Mouse (Mus musculus): ENCODE measurements around the gene Tns3.
A peak's percentile ranks its signal among the peaks of the same experiment; 100 is the strongest.

The Tns3 gene

GRCm38 (mm10) chr11:8664393-8664743 is at the start of gene Tns3:
TSS of gene Tns3 (minus strand) at chr11:8664535.
- DNase-seq (ENCODE audit: extremely low read depth, low read depth, low spot score), result no peak

- peak; percentile 52 for DNase-seq (ENCODE audit: extremely low read depth, low read depth, low spot score)
Observed at GRCm38 (mm10) chr11:8706246-8707041, 42.1 kb upstream of the Tns3 start.

- DNase-seq (ENCODE audit: extremely low read depth, low read depth, low spot score), result no peak
Observed at GRCm38 (mm10) chr11:8705156-8705555, 40.8 kb upstream of the Tns3 start.

GRCm38 (mm10) chr11:8703876-8704275 is 39.5 kb upstream of the Tns3 start:
- DNase-seq (ENCODE audit: extremely low read depth, low read depth, low spot score), result no peak

- no peak for DNase-seq (ENCODE audit: extremely low read depth, low read depth, low spot score)
Observed at GRCm38 (mm10) chr11:8702532-8702886, 38.2 kb upstream of the Tns3 start.

GRCm38 (mm10) chr11:8701845-8702531 is 37.7 kb upstream of the Tns3 start:
- DNase-seq (ENCODE audit: extremely low read depth, low read depth, low spot score), result no peak

- no peak for DNase-seq (ENCODE audit: extremely low read depth, low read depth, low spot score)
Observed at GRCm38 (mm10) chr11:8701400-8701799, 37.1 kb upstream of the Tns3 start.

GRCm38 (mm10) chr11:8700641-8701221 is 36.4 kb upstream of the Tns3 start:
- DNase-seq (ENCODE audit: extremely low read depth, low read depth, low spot score), result no peak

GRCm38 (mm10) chr11:8699777-8700176 is 35.4 kb upstream of the Tns3 start:
- no peak for DNase-seq (ENCODE audit: extremely low read depth, low read depth, low spot score)

- no peak for DNase-seq (ENCODE audit: extremely low read depth, low read depth, low spot score)
Observed at GRCm38 (mm10) chr11:8697670-8698069, 33.3 kb upstream of the Tns3 start.

GRCm38 (mm10) chr11:8694096-8694495 is 29.8 kb upstream of the Tns3 start:
- DNase-seq (ENCODE audit: extremely low read depth, low read depth, low spot score), result no peak

GRCm38 (mm10) chr11:8692536-8693471 is 28.5 kb upstream of the Tns3 start:
- no peak for DNase-seq (ENCODE audit: extremely low read depth, low read depth, low spot score)

GRCm38 (mm10) chr11:8692162-8692535 is 27.8 kb upstream of the Tns3 start:
- no peak for DNase-seq (ENCODE audit: extremely low read depth, low read depth, low spot score)

- no peak for DNase-seq (ENCODE audit: extremely low read depth, low read depth, low spot score)
Observed at GRCm38 (mm10) chr11:8691605-8692004, 27.3 kb upstream of the Tns3 start.

GRCm38 (mm10) chr11:8690633-8691032 is 26.3 kb upstream of the Tns3 start:
- no peak for DNase-seq (ENCODE audit: extremely low read depth, low read depth, low spot score)

GRCm38 (mm10) chr11:8689515-8689914 is 25.2 kb upstream of the Tns3 start:
- DNase-seq (ENCODE audit: extremely low read depth, low read depth, low spot score), result no peak

- DNase-seq (ENCODE audit: extremely low read depth, low read depth, low spot score), result no peak
Observed at GRCm38 (mm10) chr11:8688907-8689306, 24.6 kb upstream of the Tns3 start.

GRCm38 (mm10) chr11:8686501-8686900 is 22.2 kb upstream of the Tns3 start:
- DNase-seq (ENCODE audit: extremely low read depth, low read depth, low spot score), result no peak

- no peak for DNase-seq (ENCODE audit: extremely low read depth, low read depth, low spot score)
Observed at GRCm38 (mm10) chr11:8686061-8686460, 21.7 kb upstream of the Tns3 start.

- DNase-seq (ENCODE audit: extremely low read depth, low read depth, low spot score), result no peak
Observed at GRCm38 (mm10) chr11:8685195-8685594, 20.9 kb upstream of the Tns3 start.

- DNase-seq (ENCODE audit: extremely low read depth, low read depth, low spot score), result no peak
Observed at GRCm38 (mm10) chr11:8684262-8684661, 19.9 kb upstream of the Tns3 start.

Data from fat pad, adult 2 months (tissue).